32 mouse cellular contexts compared by ENCODE assay signal in the genomic region with DNA sequence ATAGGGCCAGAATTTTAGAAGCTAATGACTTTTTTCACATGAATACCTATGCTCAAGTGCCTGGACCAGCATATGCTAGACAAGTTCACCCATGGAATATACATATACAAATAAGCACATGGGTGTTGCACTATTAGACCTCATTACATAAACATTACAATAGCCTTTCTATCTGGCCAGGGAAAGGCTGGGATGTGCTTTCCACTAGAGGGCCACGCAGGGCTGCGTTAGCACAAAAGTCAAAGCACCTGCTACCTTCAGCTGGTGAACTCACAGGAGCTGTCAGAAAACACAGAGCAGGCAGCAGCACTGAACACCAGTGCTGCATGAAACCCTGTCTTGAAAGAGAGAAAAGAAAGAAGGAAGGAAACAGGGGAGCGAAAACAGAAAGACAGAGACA. TPM values are rescaled to one million over a fixed set of nuclear protein-coding genes. Genes with fewer than 3 reads are reported as not detected.
"Had no signal": no experiment of that assay in that cellular context is flagged by ENCODE, and none has a peak within 500 bp of the region (broad histone marks: within the 10 kb centered on the region; RNA-seq: fewer than 3 reads in every experiment).

No protein-coding gene starts in this region.

RNA-seq across cellular contexts. Expression of a gene that starts 6.1 kb away (rescaled TPM):
- total RNA-seq: gastrocnemius, adult 2 months; gastrocnemius, postnatal 10 days; gastrocnemius, postnatal 25 days; gastrocnemius, postnatal 4 days; granulocyte monocyte progenitor cell, adult 5-6 weeks; heart, adult 2 months; heart, postnatal 14 days; heart, postnatal 36 days; hematopoietic stem cell, adult 5-6 weeks; layer of hippocampus, adult 2 months; layer of hippocampus, postnatal 10 days; layer of hippocampus, postnatal 25 days; left cerebral cortex, adult 2 months; left cerebral cortex, postnatal 14 days; left cerebral cortex, postnatal 36 days had no signal
- polyA plus RNA-seq: frontal cortex, adult 2 months; heart, adult 2 months; heart, embryonic 11.5 days; heart, embryonic 13.5 days; heart, embryonic 15.5 days; heart, postnatal 0 days; hindbrain, embryonic 11.5 days; hindbrain, embryonic 13.5 days; inflammation-experienced regulatory T-cells, adult 6 months; intestine, embryonic 15.5 days; intestine, postnatal 0 days; kidney, embryonic 14.5 days; kidney, embryonic 16.5 days; limb, embryonic 10.5 days; limb, embryonic 12.5 days; limb, embryonic 14.5 days; liver, embryonic 11.5 days; liver, embryonic 13.5 days had no signal

RNA-seq across cellular contexts. Expression of a gene that starts 7.4 kb away (rescaled TPM):
- total RNA-seq: gastrocnemius, postnatal 10 days; granulocyte monocyte progenitor cell, adult 5-6 weeks; heart, postnatal 36 days; hematopoietic stem cell, adult 5-6 weeks; layer of hippocampus, adult 2 months; layer of hippocampus, postnatal 25 days; left cerebral cortex, adult 2 months; left cerebral cortex, postnatal 14 days; left cerebral cortex, postnatal 36 days had no signal
- polyA plus RNA-seq: heart, embryonic 11.5 days; heart, embryonic 13.5 days; heart, embryonic 15.5 days; heart, postnatal 0 days; hindbrain, embryonic 11.5 days; hindbrain, embryonic 13.5 days; intestine, embryonic 15.5 days; kidney, embryonic 14.5 days; kidney, embryonic 16.5 days; limb, embryonic 10.5 days; limb, embryonic 12.5 days; liver, embryonic 11.5 days had no signal

RNA-seq across cellular contexts. Expression of a gene that starts 25.4 kb away (rescaled TPM):
- total RNA-seq: gastrocnemius, postnatal 10 days; gastrocnemius, postnatal 25 days; gastrocnemius, postnatal 4 days; granulocyte monocyte progenitor cell, adult 5-6 weeks; heart, adult 2 months; heart, postnatal 14 days; heart, postnatal 36 days; hematopoietic stem cell, adult 5-6 weeks; layer of hippocampus, adult 2 months; layer of hippocampus, postnatal 10 days; layer of hippocampus, postnatal 25 days; left cerebral cortex, adult 2 months; left cerebral cortex, postnatal 14 days; left cerebral cortex, postnatal 36 days had no signal
- polyA plus RNA-seq: frontal cortex, adult 2 months; heart, embryonic 11.5 days; heart, embryonic 13.5 days; heart, embryonic 15.5 days; heart, postnatal 0 days; hindbrain, embryonic 11.5 days; hindbrain, embryonic 13.5 days; inflammation-experienced regulatory T-cells, adult 6 months; intestine, embryonic 15.5 days; intestine, postnatal 0 days; kidney, embryonic 14.5 days; kidney, embryonic 16.5 days; limb, embryonic 10.5 days; limb, embryonic 12.5 days; limb, embryonic 14.5 days; liver, embryonic 11.5 days; liver, embryonic 13.5 days had no signal

RNA-seq across cellular contexts. Expression of a gene that starts 53.5 kb away (rescaled TPM):
- total RNA-seq: gastrocnemius, adult 2 months; gastrocnemius, postnatal 10 days; gastrocnemius, postnatal 25 days; gastrocnemius, postnatal 4 days; granulocyte monocyte progenitor cell, adult 5-6 weeks; heart, adult 2 months; heart, postnatal 14 days; heart, postnatal 36 days; hematopoietic stem cell, adult 5-6 weeks had no signal
- polyA plus RNA-seq: heart, embryonic 15.5 days; hindbrain, embryonic 11.5 days; hindbrain, embryonic 13.5 days; inflammation-experienced regulatory T-cells, adult 6 months; intestine, embryonic 15.5 days; intestine, postnatal 0 days; kidney, embryonic 14.5 days; kidney, embryonic 16.5 days; limb, embryonic 10.5 days; limb, embryonic 12.5 days; limb, embryonic 14.5 days; liver, embryonic 11.5 days; liver, embryonic 13.5 days had no signal
